Mouse (Mus musculus) G1E-ER4 (cell line): ENCODE results near the gene Usp48. TPM values are rescaled to one million over a fixed set of nuclear protein-coding genes. Genes with fewer than 3 reads are reported as not detected.

Experiments used
- GATA1 ChIP-seq: IDR thresholded peaks from one replicate; pipeline ENCODE4 v1.8.0; 2012; ENCODE audit warnings: low read length, inconsistent platforms
- polyA plus RNA-seq: library from polyadenylated mRNA; stranded (reverse); fragments of >175 nt; gene quantifications from 2 replicates; pipeline ENCODE4 v1.2.3, GENCODE M21; 2012

Gene Usp48
- polyA plus RNA-seq, 1 experiment: 23.6 TPM

DNA sequence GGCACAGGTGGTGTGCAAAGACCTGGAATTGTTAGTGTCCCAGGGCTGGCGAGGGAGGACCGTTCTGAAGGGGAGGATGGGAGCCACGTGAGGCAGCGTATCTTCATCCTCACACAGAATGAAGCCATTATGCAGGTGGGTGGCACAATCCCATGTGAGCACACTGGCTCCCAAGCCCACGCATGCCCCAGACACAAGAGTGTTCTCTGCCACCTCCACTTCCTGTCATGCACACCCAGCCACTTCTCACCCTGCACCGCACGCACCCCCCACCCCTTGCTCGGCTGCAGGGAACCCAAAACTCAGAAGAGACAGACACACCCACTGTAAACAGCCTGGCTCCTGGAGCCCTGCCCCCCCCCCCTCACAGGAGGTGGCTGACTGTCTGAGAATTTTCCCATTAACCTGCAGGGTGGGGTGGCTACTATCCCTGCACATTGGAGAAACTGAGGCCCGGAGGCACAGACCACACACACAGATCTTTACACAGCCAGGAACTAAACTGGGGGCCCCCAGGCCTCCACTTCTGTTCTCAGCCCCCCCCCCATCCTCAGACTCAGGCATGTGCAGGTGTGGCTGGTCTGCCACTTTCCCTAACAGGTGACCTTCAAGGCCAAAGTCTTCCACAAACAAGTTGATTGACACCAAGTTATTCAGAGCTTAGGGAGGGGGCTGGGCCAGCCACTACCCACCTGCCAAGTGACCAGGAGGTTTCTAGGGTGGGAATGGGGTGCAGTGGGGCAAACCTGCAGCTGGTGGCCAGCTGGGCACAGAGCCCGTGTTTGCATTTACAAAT lies 98.8 kb downstream of the Usp48 start:
- no peak for TF ChIP-seq GATA1

DNA sequence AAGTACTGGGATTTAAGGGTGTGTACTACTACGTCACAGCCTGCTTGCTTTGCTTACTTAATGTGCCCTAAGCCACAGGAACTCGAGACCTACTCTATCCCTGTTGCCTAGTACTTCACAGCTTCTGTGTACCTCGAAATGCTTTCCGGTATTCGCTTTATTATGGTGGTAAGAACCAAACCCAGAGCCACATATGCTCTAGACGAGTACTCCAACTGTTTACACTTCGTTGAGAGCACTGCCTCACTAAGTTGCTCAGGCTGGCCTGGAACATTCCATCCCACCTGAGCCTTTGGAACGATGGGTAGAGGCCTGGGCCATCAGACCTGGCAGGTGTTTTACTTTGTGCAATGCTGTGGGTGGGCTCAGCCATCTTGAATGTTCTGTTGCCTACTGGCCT lies 101.7 kb downstream of the Usp48 start:
- no peak for TF ChIP-seq GATA1

DNA sequence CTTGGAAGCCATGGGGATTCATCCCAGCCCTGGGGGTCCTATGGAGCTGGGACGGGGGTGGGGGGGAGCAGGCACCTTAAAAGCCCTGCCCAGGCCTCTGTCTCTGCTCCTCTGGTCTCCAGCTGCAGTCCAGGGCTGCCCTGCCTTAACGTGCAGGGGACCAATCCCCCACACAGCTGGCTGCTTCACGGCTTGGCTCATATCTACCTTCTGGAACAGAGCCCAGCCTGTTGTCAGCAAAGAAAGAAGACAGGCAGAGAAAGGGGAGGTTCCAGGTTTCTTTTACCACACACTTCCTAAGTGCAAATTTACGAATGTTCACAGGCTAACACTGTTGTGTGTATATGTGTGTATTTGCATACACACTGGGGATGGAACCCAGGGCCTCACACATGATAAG lies 102.3 kb downstream of the Usp48 start:
- TF ChIP-seq GATA1: no peak

GRCm38 (mm10) chr4:137697156-137697885 lies 103.8 kb downstream of the Usp48 start:
- no peak for TF ChIP-seq GATA1

- no peak for TF ChIP-seq GATA1
Observed at GRCm38 (mm10) chr4:137698076-137698985, 104.8 kb downstream of the Usp48 start.

- no peak for TF ChIP-seq GATA1
Observed at GRCm38 (mm10) chr4:137699264-137700211, 106.0 kb downstream of the Usp48 start.

GRCm38 (mm10) chr4:137700960-137701359 lies 107.4 kb downstream of the Usp48 start:
- TF ChIP-seq GATA1: no peak

DNA sequence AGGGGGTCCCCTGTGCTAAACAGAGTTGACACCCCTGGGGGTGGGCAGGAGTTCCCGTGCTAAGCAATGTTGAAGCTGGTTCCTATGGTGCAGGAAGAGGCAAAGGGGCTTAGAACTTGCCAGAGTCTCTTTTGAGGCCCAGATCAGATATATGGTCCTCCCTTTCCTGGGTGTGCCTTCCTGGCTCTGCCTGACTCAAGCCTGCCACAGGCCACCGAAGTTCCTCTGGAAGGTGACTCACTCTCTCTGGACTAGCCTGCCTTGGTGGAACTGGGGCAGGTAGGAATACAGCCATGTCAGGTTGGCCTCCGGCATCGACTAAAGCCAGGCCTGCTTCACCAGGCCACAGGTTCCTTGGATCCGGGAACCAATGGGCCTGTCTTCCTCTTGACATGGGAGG lies 109.5 kb downstream of the Usp48 start:
- no peak for TF ChIP-seq GATA1

GRCm38 (mm10) chr4:137704561-137704960 lies 111.0 kb downstream of the Usp48 start:
- TF ChIP-seq GATA1: no peak

DNA sequence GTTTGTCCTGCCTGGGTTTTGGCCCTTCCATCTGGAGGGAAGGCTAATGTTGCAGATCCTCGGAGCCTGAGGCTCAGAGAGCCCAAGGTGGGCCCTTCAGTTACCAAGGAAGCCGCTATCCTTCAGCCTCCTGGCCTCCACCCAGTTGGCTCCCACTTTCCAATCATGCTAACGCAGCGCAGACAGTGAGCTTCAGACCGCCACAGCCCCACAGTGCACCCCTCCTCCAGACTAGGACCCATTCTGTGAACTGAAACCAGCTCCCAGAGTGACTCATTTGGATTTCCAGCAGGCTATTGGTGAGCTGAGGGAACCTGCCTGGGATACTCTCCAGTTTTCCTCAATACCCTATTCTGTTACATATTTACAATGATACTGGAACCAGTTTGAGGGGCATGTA lies 111.8 kb downstream of the Usp48 start:
- no peak for TF ChIP-seq GATA1

DNA sequence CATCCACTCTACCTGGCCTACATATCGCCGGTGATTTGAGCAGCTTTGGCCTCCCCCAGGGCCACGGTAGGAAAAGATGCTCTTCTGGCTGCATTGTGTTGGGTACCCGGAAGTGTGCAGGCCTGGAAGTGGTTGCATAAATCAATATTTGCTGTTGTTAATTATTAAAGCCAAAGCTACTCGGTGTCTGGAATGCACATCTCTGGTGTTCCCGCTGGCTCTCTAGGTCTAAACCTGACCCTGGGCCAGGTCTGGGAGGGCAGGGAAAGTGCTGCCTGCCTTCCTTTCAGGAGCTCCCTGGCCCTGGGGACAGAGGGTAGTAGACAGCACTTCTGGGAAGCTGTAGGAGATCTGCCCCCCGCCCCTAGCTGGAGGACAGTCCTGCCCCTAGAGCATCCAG lies 113.0 kb downstream of the Usp48 start:
- TF ChIP-seq GATA1: no peak

- TF ChIP-seq GATA1: no peak
Observed at GRCm38 (mm10) chr4:137707216-137707990, 113.8 kb downstream of the Usp48 start.

Other genes with a start within 250 kb of the Usp48 start
- gene Cdc42, start 236.0 kb upstream of the Usp48 start, polyA plus RNA-seq: 12.2 and 17.0 TPM in 2 replicates
- gene Cela3a, start 184.0 kb upstream of the Usp48 start, polyA plus RNA-seq: not detected in 2 replicates
- gene Cela3b, start 163.2 kb upstream of the Usp48 start, polyA plus RNA-seq: not detected in 2 replicates
- not detected in 2 replicates for gene 1700013G24Rik, start 140.5 kb upstream of the Usp48 start, polyA plus RNA-seq
- gene Hspg2, start 125.0 kb upstream of the Usp48 start, polyA plus RNA-seq: not detected in 2 replicates
- not detected in 2 replicates for gene Ldlrad2, start 19.2 kb upstream of the Usp48 start, polyA plus RNA-seq
- not detected in 2 replicates for gene Rap1gap, start 71.0 kb downstream of the Usp48 start, polyA plus RNA-seq
- gene Alpl, start 202.6 kb downstream of the Usp48 start, polyA plus RNA-seq: not detected in 2 replicates